7 mouse cellular contexts compared by ENCODE assay signal in the genomic region with DNA sequence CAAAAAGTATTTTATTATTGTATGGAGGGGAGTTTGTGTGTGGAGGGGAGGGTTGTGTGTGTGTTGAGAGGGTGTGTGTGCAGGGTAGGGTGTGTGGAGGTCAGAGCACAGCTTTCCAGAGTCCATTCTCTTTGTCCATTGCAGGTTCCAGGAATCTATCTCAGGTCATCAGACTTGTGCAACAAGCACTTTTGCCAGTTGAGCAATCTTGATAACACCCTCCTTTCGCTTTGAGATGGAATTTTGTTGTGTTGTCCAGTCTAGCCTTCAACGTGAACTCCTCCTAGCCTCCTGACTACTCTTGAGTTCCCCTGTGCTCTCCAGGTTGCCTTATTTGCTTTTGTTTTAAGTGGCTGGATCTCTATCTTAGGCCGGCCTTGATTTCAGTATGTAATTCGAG.
"Had no signal": no experiment of that assay in that cellular context is flagged by ENCODE, and none has a peak within 500 bp of the region (broad histone marks: within the 10 kb centered on the region; RNA-seq: fewer than 3 reads in every experiment).

No protein-coding gene starts in this region.

- DNase-seq: kidney, adult 11 months; kidney, adult 9 months; kidney, postnatal 36 days; layer of hippocampus, adult 9-11 months; layer of hippocampus, postnatal 36 days; midbrain, embryonic 14.5 days; thymus, postnatal 4 days had no signal
